Mouse (Mus musculus): ENCODE results near the gene Slc6a6. TPM values are rescaled to one million over a fixed set of nuclear protein-coding genes. Genes with fewer than 3 reads are reported as not detected.

The Slc6a6 gene
- total and polyA plus RNA-seq, 3 experiments, result 54.6 to 90.0 TPM; not detected in 1

- Histone ChIP-seq H3K27me3 (ENCODE audit: control insufficient read depth in 1 of 2, insufficient read depth in 2 of 2, low read length in 2 of 2) (0 out of 4 replicates have a peak, but pooled peaks cover 0 to 2% of the 10 kb centered on the region in 2 experiments), H3K9me3 (replicated peaks; ENCODE audit: insufficient read depth, low read length) (no peaks in the 10 kb centered on the region), H3K36me3 (ENCODE audit: control insufficient read depth in 1 of 2, insufficient read depth in 2 of 2, low read length in 2 of 2) (no peaks in the 10 kb centered on the region), H3K9ac (ENCODE audit: control insufficient read depth, low read depth, low read length, poor library complexity, severe bottlenecking) (no peak overlapping the region), H3K27ac (ENCODE audit: control insufficient read depth, low read depth, low read length) (no peak overlapping the region), H3K4me1 (ENCODE audit: control insufficient read depth in 1 of 2, insufficient read depth in 2 of 2, low read length in 2 of 2) (no peaks in the 10 kb centered on the region), H3K79me2 (ENCODE audit: control insufficient read depth, insufficient read depth, low read length, poor library complexity) (no peaks in the 10 kb centered on the region), H3K4me3 (ENCODE audit: control insufficient read depth in 1 of 2, insufficient read depth in 1 of 2, low read depth in 2 of 2, low read length in 2 of 2) (no peak overlapping the region)
- DNase-seq (ENCODE audit: low read depth, low spot score), result no peak
- no peak for TF ChIP-seq NRF1 (IDR thresholded peaks at IDR 0.05; ENCODE audit: insufficient read depth, low read depth, low read length, poor library complexity, severe bottlenecking)
- no peak for TF ChIP-seq CHD1 (IDR thresholded peaks at IDR 0.05; ENCODE audit: low read depth, low read length)
- no peak for TF ChIP-seq HCFC1 (IDR thresholded peaks at IDR 0.05; ENCODE audit: low read depth, low read length)
- no peak for TF ChIP-seq SIN3A (IDR thresholded peaks at IDR 0.05; ENCODE audit: low read length)
- TF ChIP-seq MAX (IDR thresholded peaks at IDR 0.05; ENCODE audit: low read length), result no peak
Measured at GRCm38 (mm10) chr6:91804177-91804576, 120.3 kb downstream of the Slc6a6 start.

DNA sequence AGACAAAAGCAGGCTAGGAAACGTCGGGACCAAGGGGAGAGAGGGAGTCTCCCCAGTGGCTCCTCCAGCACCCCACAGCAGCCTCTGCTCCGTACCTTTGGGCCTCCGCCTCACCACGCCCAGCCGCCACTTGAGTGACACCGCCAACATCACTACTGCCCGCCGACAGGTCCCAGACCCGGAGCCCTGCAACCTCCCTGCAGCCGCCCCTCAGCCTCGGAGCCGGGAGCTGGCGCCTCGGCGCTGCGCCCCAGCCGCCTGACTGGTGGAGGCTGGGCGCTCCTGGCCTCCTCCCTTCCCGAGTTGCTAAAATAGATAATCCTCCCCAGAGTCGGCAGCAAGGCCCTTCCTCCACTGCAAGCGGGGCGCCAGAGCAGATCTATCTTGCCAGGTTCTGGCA is 123.3 kb downstream of the Slc6a6 start:
- Histone ChIP-seq H3K27me3 (ENCODE audit: control insufficient read depth in 1 of 2, insufficient read depth in 2 of 2, low read length in 2 of 2) (peaks cover 0 to 2% of the 10 kb centered on the region in 2 experiments; a peak in 1 of 4 replicates), H3K9ac (ENCODE audit: control insufficient read depth, low read depth, low read length, poor library complexity, severe bottlenecking) (no peak overlapping the region)
- TF ChIP-seq TBP (IDR thresholded peaks at IDR 0.05; ENCODE audit: low read depth, low read length), result no peak
- no peak for TF ChIP-seq UBTF (IDR thresholded peaks at IDR 0.05; ENCODE audit: borderline replicate concordance, insufficient read depth, low read depth, low read length)
- TF ChIP-seq BHLHE40 (IDR thresholded peaks at IDR 0.05; ENCODE audit: borderline replicate concordance, low read depth, low read length), result no peak
- TF ChIP-seq TAL1 (IDR thresholded peaks at IDR 0.05; ENCODE audit: low read length), result no peak
- no peak for TF ChIP-seq MAX (IDR thresholded peaks at IDR 0.05; ENCODE audit: low read length)
- no peak for TF ChIP-seq CTCF (IDR thresholded peaks at IDR 0.05 in 2 of 3, conservative IDR thresholded peaks at IDR 0.05 in 1 of 3; ENCODE audit: control insufficient read depth in 1 of 3, insufficient read depth in 1 of 3, low read depth in 2 of 3, low read length in 3 of 3, poor library complexity in 1 of 3, severe bottlenecking in 1 of 3)
- TF ChIP-seq MAZ (IDR thresholded peaks at IDR 0.05; ENCODE audit: low read depth, low read length), result no peak
- TF ChIP-seq ZC3H11A (IDR thresholded peaks at IDR 0.05; ENCODE audit: low read depth, low read length), result no peak
- no peak for TF ChIP-seq GATA1 (IDR thresholded peaks at IDR 0.05; ENCODE audit: low read depth, low read length)
- TF ChIP-seq ETS1 (IDR thresholded peaks at IDR 0.05; ENCODE audit: low read depth, low read length), result no peak

DNA sequence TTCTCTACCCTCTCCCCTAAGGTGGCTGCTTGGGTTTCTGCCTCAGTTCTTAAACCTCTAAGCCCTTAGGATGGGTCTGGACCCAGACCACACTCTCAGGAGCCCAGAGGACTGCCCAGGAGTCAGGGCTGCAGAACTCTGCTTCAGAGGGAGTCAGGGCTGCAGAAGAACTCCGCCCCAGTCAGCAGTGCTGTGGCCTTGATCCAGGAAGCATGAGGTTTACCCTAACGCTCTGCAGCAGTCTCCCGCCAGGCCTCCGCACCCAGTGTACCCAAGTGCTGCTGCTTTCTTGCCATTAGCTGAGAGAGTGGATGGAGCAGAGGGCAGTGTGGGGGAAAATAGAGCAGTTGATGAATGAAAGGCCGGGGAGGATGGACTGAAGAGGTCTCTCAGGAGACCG is 124.2 kb downstream of the Slc6a6 start:
- no peak for DNase-seq (ENCODE audit: low read depth, low spot score)
- no peaks in the 10 kb centered on the region for H3K9me3 ChIP-seq (replicated peaks; ENCODE audit: insufficient read depth, low read length)
- H3K27me3 ChIP-seq (ENCODE audit: control insufficient read depth in 1 of 2, insufficient read depth in 2 of 2, low read length in 2 of 2), result peaks cover 0 to 2% of the 10 kb centered on the region in 2 experiments; a peak in 1 of 4 replicates
- H3K79me2 ChIP-seq (ENCODE audit: control insufficient read depth, insufficient read depth, low read length, poor library complexity), result no peaks in the 10 kb centered on the region
- no peak for TF ChIP-seq USF1 (IDR thresholded peaks at IDR 0.05; ENCODE audit: low read depth, low read length)
- TF ChIP-seq POLR2A (IDR thresholded peaks at IDR 0.05; ENCODE audit: control insufficient read depth in 1 of 2, insufficient read depth in 1 of 2, low read depth in 1 of 2, low read length in 2 of 2, poor library complexity in 1 of 2), result no peak
- TF ChIP-seq MEF2A (IDR thresholded peaks at IDR 0.05; ENCODE audit: extremely low read depth, insufficient replicate concordance, low read depth, low read length, poor library complexity, severe bottlenecking), result no peak
- TF ChIP-seq KAT2A (conservative IDR thresholded peaks at IDR 0.05; ENCODE audit: low read depth, low read length), result no peak
- TF ChIP-seq ZMIZ1 (IDR thresholded peaks at IDR 0.05; ENCODE audit: low read depth, low read length), result no peak
- no peak for TF ChIP-seq MAFK (IDR thresholded peaks at IDR 0.05; ENCODE audit: borderline replicate concordance, low read depth, low read length)
- no peak for TF ChIP-seq CHD2 (IDR thresholded peaks at IDR 0.05; ENCODE audit: low read length)
- TF ChIP-seq ETS1 (IDR thresholded peaks at IDR 0.05; ENCODE audit: low read depth, low read length), result no peak
- no peak for TF ChIP-seq NRF1 (IDR thresholded peaks at IDR 0.05; ENCODE audit: insufficient read depth, low read depth, low read length, poor library complexity, severe bottlenecking)
- no peak for TF ChIP-seq CHD1 (IDR thresholded peaks at IDR 0.05; ENCODE audit: low read depth, low read length)
- H3K27ac ChIP-seq (ENCODE audit: control insufficient read depth, low read depth, low read length), result no peak overlapping the region
- H3K36me3 ChIP-seq (ENCODE audit: control insufficient read depth in 1 of 2, insufficient read depth in 2 of 2, low read length in 2 of 2), result no peaks in the 10 kb centered on the region
- H3K4me3 ChIP-seq (ENCODE audit: control insufficient read depth in 1 of 2, insufficient read depth in 1 of 2, low read depth in 2 of 2, low read length in 2 of 2), result no peak overlapping the region
- no peak overlapping the region for H3K9ac ChIP-seq (ENCODE audit: control insufficient read depth, low read depth, low read length, poor library complexity, severe bottlenecking)
- no peaks in the 10 kb centered on the region for H3K4me1 ChIP-seq (ENCODE audit: control insufficient read depth in 1 of 2, insufficient read depth in 2 of 2, low read length in 2 of 2)

More for the DNA sequence above, 123.3 kb downstream of the Slc6a6 start:
- Histone ChIP-seq H3K36me3 (ENCODE audit: control insufficient read depth in 1 of 2, insufficient read depth in 2 of 2, low read length in 2 of 2) (no peaks in the 10 kb centered on the region), H3K79me2 (ENCODE audit: control insufficient read depth, insufficient read depth, low read length, poor library complexity) (no peaks in the 10 kb centered on the region), H3K27ac (ENCODE audit: control insufficient read depth, low read depth, low read length) (no peak overlapping the region), H3K4me1 (ENCODE audit: control insufficient read depth in 1 of 2, insufficient read depth in 2 of 2, low read length in 2 of 2) (no peaks in the 10 kb centered on the region), H3K4me3 (ENCODE audit: control insufficient read depth in 1 of 2, insufficient read depth in 1 of 2, low read depth in 2 of 2, low read length in 2 of 2) (no peak overlapping the region), H3K9me3 (replicated peaks; ENCODE audit: insufficient read depth, low read length) (no peaks in the 10 kb centered on the region)
- no peak for DNase-seq (ENCODE audit: low read depth, low spot score)
